Mouse (Mus musculus): Measurements from ENCODE around the gene Gpx4. TPM values are rescaled to one million over a fixed set of nuclear protein-coding genes. Genes with fewer than 3 reads are reported as not detected.
A peak's percentile ranks its signal among the peaks of the same experiment; 100 is the strongest.

The Gpx4 gene
- polyA plus RNA-seq, 1 experiment from 2014 or later = 432 TPM

DNA sequence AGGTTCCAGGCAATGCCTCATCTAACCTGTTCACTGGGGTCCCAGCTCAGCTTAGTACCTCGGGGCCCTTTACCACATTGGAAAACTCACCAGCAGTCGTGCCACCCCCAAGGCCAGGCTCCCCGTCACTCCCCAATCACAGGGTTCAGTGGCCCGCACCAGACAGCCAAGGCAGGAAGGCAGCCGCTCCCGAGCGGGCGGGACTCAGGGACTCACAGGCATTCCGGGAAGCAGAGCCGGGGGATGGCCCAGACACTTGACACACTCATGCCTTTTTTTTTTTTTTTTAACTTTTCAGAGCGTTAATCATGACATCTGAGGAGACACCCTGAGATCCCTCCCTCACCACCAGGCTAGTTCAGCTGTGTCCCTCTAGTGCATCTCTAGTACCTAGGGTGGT lies 54.0 kb downstream of the Gpx4 start:
- Histone ChIP-seq H3K27ac (0 out of 2 replicates have a peak overlapping the region, but pooled peaks have one; percentile 38), H3K4me2 (peak overlapping the region; percentile 89), H3K27me3 (no peaks in the 10 kb centered on the region), H3K9ac (0 out of 2 replicates have a peak overlapping the region, but pooled peaks have one; percentile 20), H3K9me3 (no peaks in the 10 kb centered on the region), H3K4me3 (peak overlapping the region; percentile 94), H3K36me3 (no peaks in the 10 kb centered on the region), H3K4me1 (peaks cover 53% of the 10 kb centered on the region)
- WGBS = 52% methylated on average over 11 of the region's 11 CpGs
- ATAC-seq (ENCODE audit: insufficient number of reproducible peaks, low FRiP score, low TSS enrichment, low read depth) = no peak

DNA sequence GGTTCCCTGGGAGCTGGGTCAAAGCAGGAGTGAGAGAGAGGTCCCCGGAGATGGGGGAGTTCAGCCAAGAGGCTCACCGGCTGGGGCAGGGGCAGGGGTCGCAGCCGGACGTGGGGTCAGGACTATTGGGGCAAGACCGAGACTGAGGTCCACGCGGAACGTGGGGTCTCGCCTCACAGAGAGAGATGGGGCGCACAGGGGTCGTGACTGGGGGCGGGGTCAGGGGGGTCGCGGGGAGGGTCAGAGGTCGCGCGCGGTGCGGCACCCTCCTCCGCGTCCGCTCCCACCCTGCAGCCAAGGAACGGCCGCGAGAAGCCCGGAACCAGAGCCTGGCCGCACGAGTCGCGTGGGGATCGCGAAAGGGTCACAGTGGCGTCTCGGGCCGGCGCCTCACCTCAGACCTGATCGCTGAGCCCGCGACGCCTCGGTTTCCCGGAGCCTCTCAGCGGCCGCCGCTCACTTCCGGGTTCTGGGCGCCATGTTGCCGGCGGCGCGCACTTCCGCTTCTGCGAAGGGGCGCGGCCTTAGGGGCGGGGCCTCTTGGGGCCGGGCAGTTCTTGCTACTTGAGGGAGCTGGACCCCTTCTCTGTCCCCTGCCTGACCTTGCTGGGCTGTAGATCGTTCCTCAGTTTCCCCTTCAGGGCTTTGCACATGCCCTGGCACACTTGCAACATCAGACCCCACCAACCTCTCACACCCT lies 55.4 kb downstream of the Gpx4 start:
- peaks cover 39% of the 10 kb centered on the region for H3K4me1 ChIP-seq
- peak overlapping the region; percentile 77 for H3K27ac ChIP-seq
- WGBS = under 1% methylated on average over 56 of the region's 59 CpGs

DNA sequence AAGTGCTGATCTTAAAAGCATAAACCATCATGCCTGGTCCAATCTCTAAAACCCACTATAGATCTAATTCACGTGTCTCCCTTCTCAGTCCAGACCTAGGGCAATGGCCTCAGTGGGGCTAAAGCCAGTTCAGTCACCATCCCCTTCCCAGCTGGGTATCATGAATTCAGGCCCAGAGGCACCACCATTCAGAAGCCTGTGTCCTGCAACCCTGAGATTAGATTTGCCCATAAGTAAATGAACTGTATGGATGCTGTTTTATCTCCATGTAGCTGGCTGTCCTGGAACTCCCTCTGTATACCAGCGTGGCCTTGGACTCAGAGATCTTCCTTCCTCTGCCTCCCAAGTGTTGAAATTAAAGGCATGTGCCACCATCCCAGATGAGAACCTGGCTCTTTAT lies 56.1 kb downstream of the Gpx4 start:
- Histone ChIP-seq H3K27me3 (no peaks in the 10 kb centered on the region), H3K9me3 (no peaks in the 10 kb centered on the region), H3K4me1 (peaks cover 36% of the 10 kb centered on the region), H3K27ac (peak overlapping the region; percentile 77), H3K4me3 (peak overlapping the region; percentile 94; the same call in 1 of the 2 replicates), H3K4me2 (peak overlapping the region; percentile 89), H3K36me3 (no peaks in the 10 kb centered on the region), H3K9ac (no peak overlapping the region)
- no peak for ATAC-seq (ENCODE audit: insufficient number of reproducible peaks, low FRiP score, low TSS enrichment, low read depth)
- WGBS = 80% methylated on average over 2 of the region's 2 CpGs

More for the DNA sequence above, 55.4 kb downstream of the Gpx4 start:
- peak; percentile 66 for ATAC-seq (ENCODE audit: insufficient number of reproducible peaks, low FRiP score, low TSS enrichment, low read depth)
- Histone ChIP-seq H3K4me2 (peak overlapping the region; percentile 89), H3K36me3 (no peaks in the 10 kb centered on the region), H3K27me3 (no peaks in the 10 kb centered on the region), H3K9ac (peak overlapping the region; percentile 89), H3K4me3 (peak overlapping the region; percentile 94), H3K9me3 (no peaks in the 10 kb centered on the region)

DNA sequence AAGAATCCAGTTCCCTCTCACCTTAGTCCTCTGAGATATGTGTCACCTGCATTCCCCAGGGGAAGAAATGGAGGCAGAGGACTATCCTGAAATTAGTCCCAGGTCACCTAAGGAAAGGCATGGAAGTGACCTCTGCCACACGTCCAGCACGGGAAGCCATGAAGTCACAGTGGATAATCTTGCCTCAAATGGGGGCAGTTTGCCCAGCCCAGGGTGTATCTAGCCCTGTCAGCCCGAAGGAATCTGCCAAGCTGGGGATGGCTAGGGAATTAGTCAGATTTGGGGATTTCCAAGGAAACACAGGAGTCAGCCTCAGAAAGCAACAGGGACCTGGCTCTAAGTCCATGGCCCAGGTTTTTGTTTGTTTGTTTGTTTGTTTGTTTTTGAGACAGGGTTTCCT lies 57.2 kb downstream of the Gpx4 start:
- no peaks in the 10 kb centered on the region for H3K27me3 ChIP-seq
- 70% methylated on average over 3 of the region's 3 CpGs for WGBS
- no peak overlapping the region for H3K4me2 ChIP-seq
- no peak for ATAC-seq (ENCODE audit: insufficient number of reproducible peaks, low FRiP score, low TSS enrichment, low read depth)
- no peak overlapping the region for H3K9ac ChIP-seq
- H3K4me1 ChIP-seq = peaks cover 30% of the 10 kb centered on the region
- no peaks in the 10 kb centered on the region for H3K36me3 ChIP-seq
- H3K4me3 ChIP-seq = no peak overlapping the region
- H3K27ac ChIP-seq = no peak overlapping the region
- no peaks in the 10 kb centered on the region for H3K9me3 ChIP-seq

DNA sequence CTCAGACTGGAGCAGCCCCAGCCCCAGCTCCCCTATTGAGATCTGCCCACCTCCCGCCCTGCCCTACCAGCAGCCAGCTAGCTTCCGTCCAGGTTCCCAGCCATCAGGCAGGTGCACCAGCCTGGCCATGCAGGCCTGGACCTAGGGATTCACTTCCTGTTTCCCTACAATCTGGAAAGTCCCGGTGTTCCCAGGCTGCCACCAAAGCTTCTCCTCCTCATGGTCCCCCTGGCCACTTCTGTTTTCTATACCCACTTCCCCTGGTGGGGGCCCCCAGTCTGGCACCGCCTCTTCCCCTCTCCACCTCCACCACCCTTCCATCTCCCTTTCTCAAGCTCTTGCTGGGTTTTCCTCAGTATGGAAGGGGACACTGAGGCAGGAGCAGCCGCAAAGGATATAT lies 58.5 kb downstream of the Gpx4 start, which contains the start of gene Sbno2:
Sbno2 (minus strand) TSS at position 112 of the 400 bp plus-strand sequence.
- no peak for ATAC-seq (ENCODE audit: insufficient number of reproducible peaks, low FRiP score, low TSS enrichment, low read depth)
- Histone ChIP-seq H3K4me2 (peak within 1 kb of the TSS; percentile 17; the same call in 1 of the 2 replicates), H3K36me3 (no peaks in the 10 kb centered on the region), H3K4me1 (peaks cover 24% of the 10 kb centered on the region), H3K9ac (0 out of 2 replicates have a peak within 1 kb of the TSS, but pooled peaks have one; percentile 1), H3K4me3 (peak within 1 kb of the TSS; percentile 16; the same call in 1 of the 2 replicates), H3K27me3 (no peaks in the 10 kb centered on the region), H3K27ac (peak within 1 kb of the TSS; percentile 73), H3K9me3 (no peaks in the 10 kb centered on the region)
- 59% methylated on average over 5 of the region's 5 CpGs for WGBS

DNA sequence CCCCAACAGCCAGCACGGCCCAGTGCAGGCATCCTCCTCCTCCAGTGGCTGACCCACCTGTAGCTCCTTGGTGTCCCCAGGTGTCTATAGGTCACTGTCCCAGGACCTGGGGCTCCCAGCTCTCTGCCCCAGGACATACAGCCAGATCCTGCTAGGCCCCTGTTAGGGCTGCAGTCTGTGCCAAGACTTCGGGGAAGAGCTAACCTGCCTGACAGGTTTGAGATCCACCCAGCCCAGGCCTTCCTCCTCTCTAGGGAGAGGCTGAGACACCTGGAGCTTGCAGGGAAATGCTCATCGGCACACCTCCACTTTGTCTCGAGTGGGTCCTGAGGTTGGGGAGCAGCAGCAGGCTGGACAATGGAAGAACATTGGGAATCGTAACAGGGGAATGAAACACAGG lies 59.0 kb downstream of the Gpx4 start:
- Histone ChIP-seq H3K9ac (0 out of 2 replicates have a peak overlapping the region, but pooled peaks have one; percentile 1), H3K27ac (peak overlapping the region; percentile 73), H3K27me3 (no peaks in the 10 kb centered on the region), H3K4me3 (peak overlapping the region; percentile 16; the same call in 1 of the 2 replicates), H3K36me3 (no peaks in the 10 kb centered on the region), H3K9me3 (no peaks in the 10 kb centered on the region), H3K4me1 (peaks cover 20% of the 10 kb centered on the region), H3K4me2 (peak overlapping the region; percentile 17; the same call in 1 of the 2 replicates)
- 67% methylated on average over 5 of the region's 5 CpGs for WGBS
- ATAC-seq (ENCODE audit: insufficient number of reproducible peaks, low FRiP score, low TSS enrichment, low read depth) = no peak

Other genes with a start within 250 kb of the Gpx4 start
- 0.56 and 1.6 TPM in 2 replicates for gene Misp, start 226.2 kb upstream of the Gpx4 start, polyA plus RNA-seq (2015; fragmentation: Nextera tagmentation; extraction: Ambion mirVana)
- 301 and 303 TPM in 2 replicates for gene Ptbp1, start 192.7 kb upstream of the Gpx4 start, polyA plus RNA-seq (2015; fragmentation: Nextera tagmentation; extraction: Ambion mirVana)
- gene Prtn3, start 172.7 kb upstream of the Gpx4 start, polyA plus RNA-seq (2015; fragmentation: Nextera tagmentation; extraction: Ambion mirVana) = 3.7 and 5.1 TPM in 2 replicates
- 53.0 and 60.1 TPM in 2 replicates for gene Plppr3, start 172.5 kb upstream of the Gpx4 start, polyA plus RNA-seq (2015; fragmentation: Nextera tagmentation; extraction: Ambion mirVana)
- 0.36 and 0.40 TPM in 2 replicates for gene Elane, start 160.9 kb upstream of the Gpx4 start, polyA plus RNA-seq (2015; fragmentation: Nextera tagmentation; extraction: Ambion mirVana)
- 0.27 TPM in 1 of 2 replicates, not detected in the other for gene Cfd, start 156.3 kb upstream of the Gpx4 start, polyA plus RNA-seq (2015; fragmentation: Nextera tagmentation; extraction: Ambion mirVana)
- 35.4 and 37.7 TPM in 2 replicates for gene Med16, start 138.2 kb upstream of the Gpx4 start, polyA plus RNA-seq (2015; fragmentation: Nextera tagmentation; extraction: Ambion mirVana)
- gene Gm26602, start 136.3 kb upstream of the Gpx4 start, polyA plus RNA-seq (2015; fragmentation: Nextera tagmentation; extraction: Ambion mirVana) = not detected in 2 replicates
- gene Kiss1r, start 130.2 kb upstream of the Gpx4 start, polyA plus RNA-seq (2015; fragmentation: Nextera tagmentation; extraction: Ambion mirVana) = 1.0 and 1.2 TPM in 2 replicates
- gene R3hdm4, start 126.0 kb upstream of the Gpx4 start, polyA plus RNA-seq (2015; fragmentation: Nextera tagmentation; extraction: Ambion mirVana) = 159 and 161 TPM in 2 replicates
- gene Arid3a, start 120.1 kb upstream of the Gpx4 start, polyA plus RNA-seq (2015; fragmentation: Nextera tagmentation; extraction: Ambion mirVana) = 5.7 and 7.4 TPM in 2 replicates
- 81.7 and 83.6 TPM in 2 replicates for gene Wdr18, start 87.0 kb upstream of the Gpx4 start, polyA plus RNA-seq (2015; fragmentation: Nextera tagmentation; extraction: Ambion mirVana)
- 0.40 and 0.64 TPM in 2 replicates for gene Grin3b, start 76.5 kb upstream of the Gpx4 start, polyA plus RNA-seq (2015; fragmentation: Nextera tagmentation; extraction: Ambion mirVana)
- gene Tmem259, start 62.8 kb upstream of the Gpx4 start, polyA plus RNA-seq (2015; fragmentation: Nextera tagmentation; extraction: Ambion mirVana) = 19.3 and 20.1 TPM in 2 replicates
- 264 and 270 TPM in 2 replicates for gene Cnn2, start 58.6 kb upstream of the Gpx4 start, polyA plus RNA-seq (2015; fragmentation: Nextera tagmentation; extraction: Ambion mirVana)
- gene Abca7, start 50.7 kb upstream of the Gpx4 start, polyA plus RNA-seq (2015; fragmentation: Nextera tagmentation; extraction: Ambion mirVana) = 3.3 and 3.4 TPM in 2 replicates
- gene Arhgap45, start 30.5 kb upstream of the Gpx4 start, polyA plus RNA-seq (2015; fragmentation: Nextera tagmentation; extraction: Ambion mirVana) = 5.3 and 6.4 TPM in 2 replicates
- 213 and 217 TPM in 2 replicates for gene Polr2e, start 7.4 kb upstream of the Gpx4 start, polyA plus RNA-seq (2015; fragmentation: Nextera tagmentation; extraction: Ambion mirVana)
- 19.7 and 19.8 TPM in 2 replicates for gene Sbno2, start 58.4 kb downstream of the Gpx4 start, polyA plus RNA-seq (2015; fragmentation: Nextera tagmentation; extraction: Ambion mirVana)
- 15.2 and 16.6 TPM in 2 replicates for gene Stk11, start 68.6 kb downstream of the Gpx4 start, polyA plus RNA-seq (2015; fragmentation: Nextera tagmentation; extraction: Ambion mirVana)
- gene Atp5d, start 91.5 kb downstream of the Gpx4 start, polyA plus RNA-seq (2015; fragmentation: Nextera tagmentation; extraction: Ambion mirVana) = 494 and 537 TPM in 2 replicates
- gene Cbarp, start 93.7 kb downstream of the Gpx4 start, polyA plus RNA-seq (2015; fragmentation: Nextera tagmentation; extraction: Ambion mirVana) = 5.9 and 6.8 TPM in 2 replicates
- 13.4 and 14.0 TPM in 2 replicates for gene Midn, start 101.1 kb downstream of the Gpx4 start, polyA plus RNA-seq (2015; fragmentation: Nextera tagmentation; extraction: Ambion mirVana)
- 102 and 103 TPM in 2 replicates for gene Cirbp, start 118.8 kb downstream of the Gpx4 start, polyA plus RNA-seq (2015; fragmentation: Nextera tagmentation; extraction: Ambion mirVana)
- gene 1600002K03Rik, start 125.8 kb downstream of the Gpx4 start, polyA plus RNA-seq (2015; fragmentation: Nextera tagmentation; extraction: Ambion mirVana) = 12.8 and 13.3 TPM in 2 replicates
- 27.0 and 29.3 TPM in 2 replicates for gene Efna2, start 132.3 kb downstream of the Gpx4 start, polyA plus RNA-seq (2015; fragmentation: Nextera tagmentation; extraction: Ambion mirVana)
- gene Mum1, start 179.3 kb downstream of the Gpx4 start, polyA plus RNA-seq (2015; fragmentation: Nextera tagmentation; extraction: Ambion mirVana) = 66.1 and 67.6 TPM in 2 replicates
- gene Ndufs7, start 202.0 kb downstream of the Gpx4 start, polyA plus RNA-seq (2015; fragmentation: Nextera tagmentation; extraction: Ambion mirVana) = 301 and 304 TPM in 2 replicates
- gene Gamt, start 213.8 kb downstream of the Gpx4 start, polyA plus RNA-seq (2015; fragmentation: Nextera tagmentation; extraction: Ambion mirVana) = 64.4 and 127 TPM in 2 replicates
- gene Dazap1, start 214.3 kb downstream of the Gpx4 start, polyA plus RNA-seq (2015; fragmentation: Nextera tagmentation; extraction: Ambion mirVana) = 56.8 and 59.7 TPM in 2 replicates
- gene Rps15, start 245.3 kb downstream of the Gpx4 start, polyA plus RNA-seq (2015; fragmentation: Nextera tagmentation; extraction: Ambion mirVana) = 842 and 925 TPM in 2 replicates
- gene Apc2, start 248.8 kb downstream of the Gpx4 start, polyA plus RNA-seq (2015; fragmentation: Nextera tagmentation; extraction: Ambion mirVana) = 1.5 TPM in 2 replicates